Mouse (Mus musculus) embryonic fibroblast, embryonic 13.5 days (primary cell): ENCODE data around the gene Cnnm4.

ENCODE experiments used
- CTCF ChIP-seq: IDR thresholded peaks from 2 replicates; pipeline ENCODE4 v1.5.1; 2011; ENCODE audit warnings: mild to moderate bottlenecking, control low read depth, low read length, moderate library complexity, borderline replicate concordance; ENCODE audit not compliant: insufficient read depth
- POLR2A ChIP-seq: IDR thresholded peaks from 2 replicates; pipeline ENCODE4 v1.6.1; 2011; ENCODE audit warnings: low read depth, mild to moderate bottlenecking, control low read depth, low read length, moderate library complexity

DNA sequence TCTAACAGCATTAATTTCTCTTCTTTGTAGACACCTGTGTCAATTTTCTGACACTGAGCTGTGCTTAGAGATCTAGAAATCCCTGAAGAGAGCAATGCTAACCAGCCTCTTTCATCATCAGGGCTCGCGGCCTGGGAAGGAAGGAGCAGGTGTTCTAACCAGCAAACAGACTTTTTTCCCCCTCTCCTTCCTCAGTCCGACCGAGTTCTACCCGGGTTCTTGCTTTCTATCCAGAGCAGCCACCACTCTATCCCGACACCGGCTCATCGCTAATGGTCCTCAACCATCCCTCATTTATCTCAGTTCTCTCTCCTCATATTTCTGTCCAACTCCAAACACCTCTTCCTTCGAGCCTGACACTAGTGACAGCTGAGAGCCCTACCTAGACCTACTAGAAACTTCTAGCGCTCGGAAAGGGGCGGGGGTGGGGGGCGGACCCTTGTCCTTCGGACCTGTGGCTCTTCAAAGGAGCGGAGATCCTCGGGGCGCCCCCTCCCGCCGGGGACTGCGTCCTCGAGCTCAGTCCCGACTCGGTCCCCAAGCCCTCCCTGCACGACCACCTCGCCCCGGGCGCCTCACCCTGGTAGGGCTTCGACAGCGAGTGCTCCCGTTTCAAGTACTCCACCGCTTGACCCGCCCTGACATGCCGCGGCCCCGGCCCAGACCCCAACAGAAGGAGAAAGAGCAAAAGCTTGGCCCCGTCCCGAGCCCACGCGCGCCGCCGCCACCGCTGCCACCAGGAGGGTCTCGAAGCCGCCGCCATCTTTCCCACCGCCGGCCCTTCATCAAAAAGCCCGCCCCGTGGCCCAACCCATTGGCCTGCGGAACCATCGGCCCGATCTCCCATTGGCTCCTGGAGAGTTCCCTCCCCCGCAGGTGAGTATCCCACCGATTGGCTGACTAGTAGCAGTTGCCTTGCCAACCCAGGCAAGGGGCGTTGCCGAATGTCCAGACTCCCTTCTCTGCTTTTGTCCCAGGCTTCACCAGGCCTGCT is 26.7 kb upstream of the Cnnm4 start, which contains the start of gene Lman2l:
- no peak for TF ChIP-seq CTCF
- TF ChIP-seq POLR2A, result peak; percentile 57
